Mouse (Mus musculus) neural tube, embryonic 15.5 days (tissue): ENCODE measurements at regions not wholly inside any gene's neighbourhood (a gene's known extent, or its start where the extent isn't known, plus 50 kb on each side); places are given as distances from the start of the nearest gene placed in this dataset.
"Not testable (repeated sequence)": the region's sequence is repeated elsewhere in the genome, so short reads cannot be mapped to it uniquely, and the experiment has no call there.

Experiments used
- ATAC-seq: fragments of 200-750 bp; cut with Nextera tagmentation; 2 replicates; pipeline ENCODE4 v1.8.0; 2017; ENCODE audit warnings: mild to moderate bottlenecking, moderate TSS enrichment, moderate library complexity; ENCODE audit not compliant: low FRiP score
- H3K27ac ChIP-seq: fragments of 300-500 bp; sonication (generic); replicated peaks from 2 replicates; pipeline ENCODE4 v1.5.1; 2015; ENCODE audit warnings: mild to moderate bottlenecking, inconsistent platforms
- H3K27me3 ChIP-seq: fragments of 300-500 bp; sonication (generic); replicated peaks from 2 replicates; pipeline ENCODE4 v1.6.1; 2015; ENCODE audit warnings: inconsistent platforms
- H3K36me3 ChIP-seq: fragments of 300-500 bp; sonication (generic); 2 replicates; pipeline ENCODE4 v1.6.1; 2015; ENCODE audit warnings: inconsistent platforms
- H3K4me1 ChIP-seq: fragments of 300-500 bp; sonication (generic); 2 replicates; pipeline ENCODE4 v1.6.1; 2015; ENCODE audit warnings: inconsistent platforms
- H3K4me2 ChIP-seq: fragments of 300-500 bp; sonication (generic); 2 replicates; pipeline ENCODE4 v1.6.1; 2015; ENCODE audit warnings: inconsistent platforms, mild to moderate bottlenecking, moderate library complexity
- H3K4me3 ChIP-seq: fragments of 300-500 bp; sonication (generic); replicated peaks from 2 replicates; pipeline ENCODE4 v1.5.1; 2015; ENCODE audit warnings: mild to moderate bottlenecking, inconsistent platforms
- H3K9ac ChIP-seq: fragments of 300-500 bp; sonication (generic); replicated peaks from 2 replicates; pipeline ENCODE4 v1.6.1; 2015; ENCODE audit warnings: mild to moderate bottlenecking, inconsistent platforms
- H3K9me3 ChIP-seq: fragments of 300-500 bp; sonication (generic); replicated peaks from 2 replicates; pipeline ENCODE4 v1.6.1; 2016; ENCODE audit warnings: inconsistent platforms
- WGBS: fragments of 180-500 bp; shearing (Covaris S2); methylation state at CpG from one replicate; pipeline ENCODE4 v1.1.7; 2015; ENCODE audit warnings: mixed read lengths; 5-methylcytosine and 5-hydroxymethylcytosine counted together

DNA sequence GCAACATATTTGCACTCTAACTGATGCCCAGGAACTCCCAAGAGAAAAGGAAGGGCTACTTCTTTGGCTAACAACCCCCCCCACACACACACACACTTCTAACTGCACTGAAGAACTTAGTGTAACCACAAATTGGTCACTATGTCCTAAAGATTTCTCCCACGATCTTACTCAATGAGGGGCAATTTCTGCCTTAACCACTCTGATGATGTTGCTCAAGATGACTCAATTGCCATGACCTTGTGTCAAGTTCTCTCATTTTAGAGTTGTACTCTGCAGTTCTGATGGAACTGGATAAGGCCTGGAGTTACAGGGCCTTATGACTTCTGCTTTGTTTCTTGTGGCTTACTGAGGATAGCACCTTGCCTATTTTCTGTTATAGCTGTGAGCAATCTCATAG lies 81.7 kb downstream of the Sem1 start:
- 82% methylated on average over 1 of the region's 1 CpGs for WGBS
- H3K27me3 ChIP-seq, result no peaks in the 10 kb centered on the region
- ATAC-seq, result no peak
- no peaks in the 10 kb centered on the region for H3K36me3 ChIP-seq
- H3K9ac ChIP-seq, result no peak overlapping the region
- H3K4me3 ChIP-seq, result no peak overlapping the region
- no peaks in the 10 kb centered on the region for H3K4me1 ChIP-seq
- H3K4me2 ChIP-seq, result no peak overlapping the region
- no peaks in the 10 kb centered on the region for H3K9me3 ChIP-seq
- no peak overlapping the region for H3K27ac ChIP-seq

DNA sequence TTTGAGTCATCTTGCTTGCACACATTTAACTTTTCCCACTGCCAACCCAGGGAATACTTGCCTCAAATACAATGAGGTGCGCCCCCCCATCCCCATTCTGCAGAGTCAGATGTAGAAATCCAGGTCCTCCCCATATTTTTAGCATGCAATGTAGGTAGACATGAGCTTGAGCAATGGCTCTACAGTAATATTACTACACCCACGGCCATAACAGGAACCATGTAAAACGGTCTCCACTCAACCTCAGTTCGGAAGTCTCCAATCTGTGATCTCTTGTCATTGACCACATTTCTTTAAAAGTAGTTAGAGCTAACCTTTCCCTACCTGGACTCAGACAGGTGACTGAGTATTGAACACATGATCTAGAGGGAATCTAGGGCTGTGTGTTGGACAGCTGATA lies 82.1 kb downstream of the Sem1 start:
- whole genome bisulfite sequencing, result 92% methylated on average over 4 of the region's 4 CpGs
- Histone ChIP-seq H3K4me3 (no peak overlapping the region), H3K4me2 (no peak overlapping the region), H3K36me3 (no peaks in the 10 kb centered on the region), H3K9me3 (no peaks in the 10 kb centered on the region), H3K4me1 (no peaks in the 10 kb centered on the region), H3K27me3 (no peaks in the 10 kb centered on the region), H3K9ac (no peak overlapping the region), H3K27ac (no peak overlapping the region)
- no peak for ATAC-seq

DNA sequence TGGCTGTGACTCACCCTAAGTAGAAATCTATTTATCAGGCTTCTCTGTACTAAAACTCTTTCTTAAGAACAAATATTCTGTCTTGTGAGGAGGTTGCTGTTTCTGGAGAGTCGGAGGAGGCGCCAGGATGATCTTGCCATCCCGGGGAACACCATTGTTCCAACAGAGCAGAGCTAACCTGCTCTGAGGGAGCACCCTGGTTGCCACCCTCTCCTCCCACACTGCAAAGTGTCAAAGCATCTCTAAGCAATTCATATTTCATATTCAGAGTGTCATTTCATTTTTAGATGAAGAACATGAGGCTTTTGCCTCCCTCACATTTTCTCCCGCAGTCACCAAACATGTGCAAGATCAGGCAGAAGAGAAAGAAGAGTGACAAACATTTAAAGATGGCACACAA lies 90.3 kb downstream of the Sem1 start:
- H3K36me3 ChIP-seq, result no peaks in the 10 kb centered on the region
- no peak for ATAC-seq
- no peak overlapping the region for H3K4me2 ChIP-seq
- no peak overlapping the region for H3K4me3 ChIP-seq
- H3K27me3 ChIP-seq, result no peaks in the 10 kb centered on the region
- H3K4me1 ChIP-seq, result no peaks in the 10 kb centered on the region
- WGBS, result 87% methylated on average over 4 of the region's 4 CpGs
- H3K9ac ChIP-seq, result no peak overlapping the region
- H3K27ac ChIP-seq, result no peak overlapping the region
- no peaks in the 10 kb centered on the region for H3K9me3 ChIP-seq

DNA sequence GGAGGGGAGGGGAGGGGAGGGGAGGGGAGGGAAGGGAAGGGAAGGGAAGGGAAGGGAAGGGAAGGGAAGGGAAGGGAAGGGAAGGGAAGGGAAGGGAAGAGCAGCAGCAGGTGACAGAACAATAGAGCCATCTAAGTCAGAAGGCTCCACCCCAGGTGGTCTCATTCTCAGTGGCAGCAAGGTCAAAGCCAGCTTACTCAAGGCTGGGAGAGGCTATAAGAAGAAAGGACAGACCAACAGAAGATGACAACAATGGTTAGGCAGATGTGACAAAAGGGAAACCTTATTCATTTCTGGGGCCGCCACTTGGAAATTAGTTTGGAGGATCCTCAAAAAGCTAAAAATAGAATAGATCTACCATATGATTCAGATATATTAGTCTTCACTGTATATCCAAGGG lies 96.9 kb downstream of the Sem1 start:
- H3K27ac ChIP-seq, H3K4me3 ChIP-seq, H3K27me3 ChIP-seq, ATAC-seq, H3K9ac ChIP-seq, H3K4me1 ChIP-seq, H3K9me3 ChIP-seq, H3K4me2 ChIP-seq, H3K36me3 ChIP-seq: not testable (repeated sequence)
- 78% methylated on average over 1 of the region's 1 CpGs for WGBS

DNA sequence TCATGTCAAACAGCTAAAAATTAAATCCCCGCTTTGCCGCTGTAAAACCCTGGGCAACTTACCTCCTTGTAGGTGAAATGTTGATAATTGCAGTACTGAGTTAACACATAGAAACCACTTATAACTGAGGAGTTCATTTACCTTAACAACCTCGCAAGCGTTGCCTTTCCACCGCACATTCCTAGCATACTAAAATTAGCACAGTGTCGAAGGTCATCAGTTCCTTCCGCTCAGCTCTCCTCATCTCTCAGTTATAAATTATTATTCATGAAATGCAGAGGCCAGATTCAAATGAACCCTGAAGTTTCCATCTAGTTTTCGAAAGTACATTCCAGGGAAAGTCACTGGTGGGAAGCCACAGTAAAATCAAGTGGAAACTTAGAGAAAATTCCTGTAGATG lies 108.1 kb downstream of the Sem1 start:
- no peak overlapping the region for H3K27ac ChIP-seq
- no peaks in the 10 kb centered on the region for H3K27me3 ChIP-seq
- H3K9ac ChIP-seq, result no peak overlapping the region
- H3K36me3 ChIP-seq, result no peaks in the 10 kb centered on the region
- no peaks in the 10 kb centered on the region for H3K4me1 ChIP-seq
- no peak overlapping the region for H3K4me2 ChIP-seq
- WGBS, result 77% methylated on average over 8 of the region's 8 CpGs
- ATAC-seq, result no peak
- no peak overlapping the region for H3K4me3 ChIP-seq
- no peaks in the 10 kb centered on the region for H3K9me3 ChIP-seq

DNA sequence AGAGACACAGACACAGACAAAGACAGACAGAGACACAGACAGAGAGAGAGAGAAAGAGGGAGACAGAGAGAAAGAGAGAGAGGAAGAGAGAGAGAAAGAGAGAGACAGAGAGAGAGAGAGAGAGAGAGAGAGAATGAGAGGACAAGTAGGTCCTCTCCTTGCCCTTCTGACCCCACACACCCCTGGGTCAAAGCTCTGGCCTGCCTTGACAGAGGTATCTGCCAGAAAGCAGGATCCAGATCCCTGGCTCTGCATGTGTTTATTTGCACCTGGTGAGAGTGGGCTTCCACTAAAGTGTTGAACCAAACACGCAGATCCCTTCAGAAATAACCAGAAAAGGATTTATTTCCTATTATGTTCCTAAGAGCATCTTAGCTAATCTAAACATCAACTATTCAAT lies 110.9 kb downstream of the Sem1 start:
- Histone ChIP-seq H3K36me3 (no peaks in the 10 kb centered on the region), H3K4me2 (no peak overlapping the region), H3K9ac (no peak overlapping the region), H3K4me1 (peaks cover 13% of the 10 kb centered on the region), H3K4me3 (no peak overlapping the region), H3K27me3 (no peaks in the 10 kb centered on the region), H3K9me3 (no peaks in the 10 kb centered on the region), H3K27ac (no peak overlapping the region)
- 28% methylated on average over 1 of the region's 1 CpGs for WGBS
- ATAC-seq, result no peak

DNA sequence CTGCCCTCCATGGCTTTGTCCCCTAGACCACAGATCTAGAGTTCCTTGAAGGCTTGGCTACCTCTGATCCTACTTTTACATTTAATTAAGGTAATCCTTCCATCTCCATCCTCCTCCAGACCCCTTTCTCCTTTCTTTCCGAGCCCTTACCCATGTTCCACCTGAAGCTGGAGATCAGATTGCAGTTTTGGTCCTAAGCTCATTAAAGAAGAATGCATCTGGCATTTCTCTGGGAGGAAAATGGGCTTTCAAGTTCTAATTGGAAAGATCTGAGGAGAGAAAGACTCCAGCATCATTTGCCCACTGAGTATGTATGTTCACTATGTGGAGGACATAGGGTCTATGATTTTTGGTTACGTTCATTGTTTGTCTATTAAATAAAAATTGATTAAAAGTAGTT lies 112.2 kb downstream of the Sem1 start:
- H3K4me2 ChIP-seq, result no peak overlapping the region
- WGBS, result 78% methylated on average over 2 of the region's 2 CpGs
- H3K36me3 ChIP-seq, result no peaks in the 10 kb centered on the region
- H3K4me3 ChIP-seq, result no peak overlapping the region
- peaks cover 13% of the 10 kb centered on the region for H3K4me1 ChIP-seq
- no peak for ATAC-seq
- H3K27me3 ChIP-seq, result no peaks in the 10 kb centered on the region
- no peaks in the 10 kb centered on the region for H3K9me3 ChIP-seq
- no peak overlapping the region for H3K27ac ChIP-seq
- no peak overlapping the region for H3K9ac ChIP-seq

DNA sequence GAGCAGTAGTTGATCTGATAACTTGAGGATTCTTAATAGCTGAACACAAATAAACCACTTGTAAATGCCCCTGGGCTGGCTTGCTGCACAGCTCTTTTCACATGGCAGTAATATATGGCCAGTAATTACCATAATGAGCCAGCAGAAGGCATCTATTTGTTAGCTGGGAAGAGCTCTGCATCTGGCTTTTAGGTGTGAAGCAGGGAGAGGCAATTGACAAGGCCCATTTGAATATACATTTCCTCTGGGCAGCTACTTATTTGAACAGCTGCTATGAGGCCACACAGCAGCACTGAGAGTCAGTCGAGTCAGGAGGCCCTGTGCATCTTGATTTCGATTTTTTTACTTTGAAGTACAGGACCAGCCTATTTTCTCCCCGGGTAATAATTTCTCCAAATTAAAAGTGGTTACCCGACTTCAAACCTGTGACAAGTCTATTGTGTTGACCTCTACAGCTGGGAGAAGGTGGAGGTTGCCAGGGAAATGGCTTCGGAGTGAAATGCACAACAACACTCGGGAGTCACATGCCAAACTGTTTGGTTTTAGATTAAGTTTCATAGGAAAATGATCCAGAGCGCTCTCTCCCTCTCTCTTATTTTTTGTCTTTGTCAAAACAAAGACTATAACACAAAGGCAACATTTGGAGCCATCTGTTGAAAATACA lies 114.5 kb downstream of the Sem1 start:
- WGBS, result 12% methylated on average over 7 of the region's 7 CpGs
- peaks cover 18% of the 10 kb centered on the region for H3K4me1 ChIP-seq
- no peaks in the 10 kb centered on the region for H3K9me3 ChIP-seq
- ATAC-seq, result peak; percentile 73; the same call in 1 of the 2 replicates
- H3K27me3 ChIP-seq, result no peaks in the 10 kb centered on the region
- H3K9ac ChIP-seq, result no peak overlapping the region
- H3K4me3 ChIP-seq, result no peak overlapping the region
- no peak overlapping the region for H3K4me2 ChIP-seq
- no peaks in the 10 kb centered on the region for H3K36me3 ChIP-seq
- no peak overlapping the region for H3K27ac ChIP-seq

DNA sequence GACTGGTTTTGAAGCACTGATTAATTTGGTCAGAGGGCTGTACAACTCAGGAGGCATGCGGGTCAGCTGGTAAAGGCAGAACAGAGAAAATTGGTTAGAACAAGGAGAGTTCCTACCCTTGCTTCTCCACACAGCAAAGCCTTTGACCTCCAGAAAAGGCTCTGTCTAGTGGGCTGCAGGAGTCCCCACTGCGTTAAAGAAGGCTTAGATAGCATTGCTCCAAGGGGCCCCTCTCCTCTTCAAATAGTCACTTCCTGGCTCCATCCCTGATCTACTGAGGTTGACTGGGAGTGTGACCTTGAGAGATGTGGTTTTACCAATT lies 118.6 kb downstream of the Sem1 start:
- Histone ChIP-seq H3K9ac (no peak overlapping the region), H3K9me3 (no peaks in the 10 kb centered on the region), H3K27ac (no peak overlapping the region), H3K27me3 (no peaks in the 10 kb centered on the region), H3K36me3 (no peaks in the 10 kb centered on the region), H3K4me2 (peak overlapping the region; percentile 29), H3K4me1 (peaks cover 18% of the 10 kb centered on the region), H3K4me3 (no peak overlapping the region)
- ATAC-seq, result 0 out of 2 replicates have a peak, but pooled peaks have one; percentile 48
- 17% methylated on average over 2 of the region's 2 CpGs for WGBS

DNA sequence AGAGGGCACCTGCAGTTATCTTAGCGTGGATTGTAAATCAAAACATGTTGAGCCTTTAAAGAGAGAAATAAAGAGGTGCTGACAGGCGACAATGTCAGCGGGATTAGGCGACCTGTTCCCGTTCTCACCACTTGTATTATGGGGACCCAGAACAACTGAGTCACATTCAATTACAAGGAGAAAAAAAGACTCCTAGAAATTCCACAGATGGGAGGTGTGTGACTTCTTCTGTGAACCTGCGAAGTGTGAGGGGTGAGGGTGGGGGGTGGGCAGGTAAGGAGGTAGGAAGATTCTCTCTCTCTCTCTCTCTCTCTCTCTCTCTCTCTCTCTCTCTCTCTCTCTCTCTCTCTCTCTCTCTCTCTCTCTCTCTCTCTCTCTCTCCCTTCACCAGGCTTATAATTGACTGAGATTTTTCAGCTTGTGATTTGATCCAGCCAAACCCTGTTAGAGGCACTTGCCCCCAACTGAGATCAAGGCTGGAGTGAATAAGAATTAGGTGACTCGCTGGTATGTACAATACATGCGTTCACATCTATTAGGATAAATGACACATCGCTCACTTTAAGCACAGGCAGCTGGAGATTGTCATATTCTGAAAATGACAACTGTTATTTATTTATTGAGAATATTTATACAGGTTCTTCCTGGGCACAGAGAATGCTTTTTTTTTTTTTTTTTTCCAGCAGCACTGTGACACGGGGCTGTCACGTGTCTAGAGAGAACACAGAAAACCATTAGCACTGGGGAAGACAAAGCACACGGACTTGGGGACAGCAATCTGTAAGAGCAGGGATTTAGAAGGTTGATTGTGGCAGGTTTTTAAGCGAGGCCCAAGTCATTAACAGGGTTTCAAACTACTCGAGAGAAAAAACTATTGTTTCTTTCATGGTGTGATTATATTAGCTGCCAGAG lies 119.2 kb downstream of the Sem1 start:
- peak; percentile 73 for ATAC-seq
- no peaks in the 10 kb centered on the region for H3K9me3 ChIP-seq
- 14% methylated on average over 14 of the region's 14 CpGs for WGBS
- no peaks in the 10 kb centered on the region for H3K27me3 ChIP-seq
- no peak overlapping the region for H3K27ac ChIP-seq
- peak overlapping the region; percentile 29 for H3K4me2 ChIP-seq
- H3K36me3 ChIP-seq, result no peaks in the 10 kb centered on the region
- H3K4me1 ChIP-seq, result peaks cover 15% of the 10 kb centered on the region
- H3K4me3 ChIP-seq, result no peak overlapping the region
- no peak overlapping the region for H3K9ac ChIP-seq

DNA sequence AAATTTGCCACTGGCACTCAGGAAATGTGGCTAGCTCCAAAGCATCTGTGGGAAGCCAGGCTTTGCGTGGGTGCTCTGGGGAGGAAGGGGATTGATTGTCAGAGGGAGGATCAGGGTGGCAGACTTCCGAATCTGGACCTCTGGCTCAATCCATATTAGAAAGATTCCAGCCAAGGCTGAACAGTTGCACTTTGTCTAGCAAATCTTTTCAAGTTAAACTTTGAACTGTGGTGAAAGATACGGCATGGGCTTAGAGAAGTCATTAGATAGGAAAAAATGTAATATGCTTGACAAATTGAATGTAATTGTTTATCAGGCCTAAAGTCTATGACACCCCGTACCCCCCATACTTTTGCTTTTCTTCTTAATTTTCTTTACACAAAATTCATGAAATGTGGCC lies 120.7 kb downstream of the Sem1 start:
- H3K36me3 ChIP-seq, result no peaks in the 10 kb centered on the region
- no peak for ATAC-seq

DNA sequence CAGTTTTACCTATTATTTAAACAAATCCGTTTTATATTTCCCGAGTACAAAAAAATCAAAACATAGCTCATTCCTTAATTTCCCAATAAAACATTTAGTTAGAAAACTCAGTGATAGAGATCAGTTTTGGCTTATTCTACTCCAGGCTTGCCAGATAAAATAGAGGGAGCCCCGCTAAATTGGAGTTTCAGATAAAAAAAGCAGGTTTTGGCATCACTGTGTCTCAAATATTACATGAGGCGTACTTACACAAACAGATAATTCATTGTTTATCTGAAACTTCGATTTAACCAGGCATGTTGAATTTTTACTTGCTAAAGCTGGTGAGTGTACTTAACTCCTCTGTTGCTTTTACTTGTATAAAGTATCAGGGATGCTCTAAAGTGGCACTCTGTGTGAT lies 121.5 kb downstream of the Sem1 start:
- 91% methylated on average over 5 of the region's 5 CpGs for WGBS
- Histone ChIP-seq H3K4me1 (peaks cover 6% of the 10 kb centered on the region; the same call in 1 of the 2 replicates), H3K4me2 (no peak overlapping the region), H3K27ac (no peak overlapping the region), H3K36me3 (no peaks in the 10 kb centered on the region), H3K27me3 (no peaks in the 10 kb centered on the region), H3K9me3 (no peaks in the 10 kb centered on the region), H3K9ac (no peak overlapping the region), H3K4me3 (no peak overlapping the region)
- no peak for ATAC-seq

More for the DNA sequence above, 120.7 kb downstream of the Sem1 start:
- 55% methylated on average over 4 of the region's 4 CpGs for WGBS
- H3K27ac ChIP-seq, result no peak overlapping the region
- peaks cover 6% of the 10 kb centered on the region; the same call in 1 of the 2 replicates for H3K4me1 ChIP-seq
- H3K9ac ChIP-seq, result no peak overlapping the region
- no peak overlapping the region for H3K4me3 ChIP-seq
- H3K4me2 ChIP-seq, result no peak overlapping the region
- no peaks in the 10 kb centered on the region for H3K9me3 ChIP-seq
- no peaks in the 10 kb centered on the region for H3K27me3 ChIP-seq
